Mouse (Mus musculus): ENCODE measurements around the gene Dimt1. TPM values are rescaled to one million over a fixed set of nuclear protein-coding genes. Genes with fewer than 3 reads are reported as not detected.
"Not testable (repeated sequence)": the region's sequence is repeated elsewhere in the genome, so short reads cannot be mapped to it uniquely, and the experiment has no call there.

Gene Dimt1
- polyA plus RNA-seq, 1 experiment, result 11.9 TPM

GRCm38 (mm10) chr13:106958286-106958685 is 11.4 kb downstream of the Dimt1 start:
- peaks cover 63% of the 10 kb centered on the region for H3K36me3 ChIP-seq (ENCODE audit: control insufficient read depth, insufficient read depth)

GRCm38 (mm10) chr13:106960557-106960956 is 13.6 kb downstream of the Dimt1 start:
- Histone ChIP-seq H3K4me2 (ENCODE audit: low read depth) (no peak overlapping the region), H3K4me3 (no peak overlapping the region), H3K36me3 (ENCODE audit: control insufficient read depth, insufficient read depth) (peaks cover 64% of the 10 kb centered on the region), H3K27me3 (ENCODE audit: control insufficient read depth, insufficient read depth, insufficient read length) (no peaks in the 10 kb centered on the region), H3ac (ENCODE audit: control insufficient read depth, insufficient read length) (no peak overlapping the region), H3K79me2 (ENCODE audit: control insufficient read depth, insufficient read depth) (no peaks in the 10 kb centered on the region)
- TF ChIP-seq TCF12 (IDR thresholded peaks at IDR 0.05; ENCODE audit: insufficient read depth, poor library complexity, severe bottlenecking) (no peak), TCF3 (IDR thresholded peaks at IDR 0.05; ENCODE audit: insufficient read length, low read depth) (no peak), POLR2A (IDR thresholded peaks at IDR 0.05; ENCODE audit: insufficient read length, low read depth) (no peak), POLR2AphosphoS2 (IDR thresholded peaks at IDR 0.05; ENCODE audit: insufficient read length, low read depth) (no peak), MAX (IDR thresholded peaks at IDR 0.05; ENCODE audit: low read depth) (no peak), CEBPB (IDR thresholded peaks at IDR 0.05; ENCODE audit: insufficient read depth, poor library complexity, severe bottlenecking) (no peak), USF1 (IDR thresholded peaks at IDR 0.05; ENCODE audit: low read depth) (no peak), E2F4 (IDR thresholded peaks at IDR 0.05; ENCODE audit: insufficient read depth) (no peak), REST (IDR thresholded peaks at IDR 0.05; ENCODE audit: insufficient read depth, insufficient read length) (no peak)

More at GRCm38 (mm10) chr13:106958286-106958685, 11.4 kb downstream of the Dimt1 start:
- no peak overlapping the region for H3K4me2 ChIP-seq (ENCODE audit: low read depth)
- TF ChIP-seq POLR2A (IDR thresholded peaks at IDR 0.05; ENCODE audit: insufficient read length, low read depth), result no peak
- no peaks in the 10 kb centered on the region for H3K27me3 ChIP-seq (ENCODE audit: control insufficient read depth, insufficient read depth, insufficient read length)
- no peaks in the 10 kb centered on the region for H3K79me2 ChIP-seq (ENCODE audit: control insufficient read depth, insufficient read depth)
- no peak overlapping the region for H3ac ChIP-seq (ENCODE audit: control insufficient read depth, insufficient read length)
- H3K4me3 ChIP-seq, result no peak overlapping the region

- TF ChIP-seq MYOD1 (IDR thresholded peaks at IDR 0.05; ENCODE audit: control insufficient read depth in 1 of 3, insufficient read length in 2 of 3, low read depth in 2 of 3) (no peak), E2F4 (IDR thresholded peaks at IDR 0.05; ENCODE audit: insufficient read depth) (no peak), POLR2A (IDR thresholded peaks at IDR 0.05; ENCODE audit: insufficient read length, low read depth) (no peak), TCF3 (IDR thresholded peaks at IDR 0.05; ENCODE audit: insufficient read length, low read depth) (no peak), REST (IDR thresholded peaks at IDR 0.05; ENCODE audit: insufficient read depth, insufficient read length) (no peak), MAX (IDR thresholded peaks at IDR 0.05; ENCODE audit: low read depth) (no peak), CEBPB (IDR thresholded peaks at IDR 0.05; ENCODE audit: insufficient read depth, poor library complexity, severe bottlenecking) (no peak), USF1 (IDR thresholded peaks at IDR 0.05; ENCODE audit: low read depth) (no peak), SRF (IDR thresholded peaks at IDR 0.05; ENCODE audit: control insufficient read depth, insufficient read length, low read depth) (no peak), TCF12 (IDR thresholded peaks at IDR 0.05; ENCODE audit: insufficient read depth, poor library complexity, severe bottlenecking) (no peak), POLR2AphosphoS2 (IDR thresholded peaks at IDR 0.05; ENCODE audit: insufficient read length, low read depth) (no peak), MYOG (IDR thresholded peaks at IDR 0.05; ENCODE audit: control insufficient read depth in 1 of 3, insufficient read depth in 1 of 3, insufficient read length in 2 of 3, low read depth in 2 of 3) (no peak)
- no peak overlapping the region for H3K4me2 ChIP-seq (ENCODE audit: low read depth)
- H3ac ChIP-seq (ENCODE audit: control insufficient read depth, insufficient read length), result no peak overlapping the region
- no peak overlapping the region for H3K4me3 ChIP-seq
- H3K27me3 ChIP-seq (ENCODE audit: control insufficient read depth, insufficient read depth, insufficient read length), result no peaks in the 10 kb centered on the region
- H3K79me2 ChIP-seq (ENCODE audit: control insufficient read depth, insufficient read depth), result no peaks in the 10 kb centered on the region
- H3K36me3 ChIP-seq (ENCODE audit: control insufficient read depth, insufficient read depth), result peaks cover 58% of the 10 kb centered on the region
These were observed 14.6 kb downstream of the Dimt1 start for GRCm38 (mm10) chr13:106961496-106961895.

GRCm38 (mm10) chr13:106996891-106997290 is 50.0 kb downstream of the Dimt1 start:
- Histone ChIP-seq H3ac (ENCODE audit: control insufficient read depth, insufficient read length) (no peak overlapping the region), H3K79me2 (ENCODE audit: control insufficient read depth, insufficient read depth) (peaks cover 87% of the 10 kb centered on the region), H3K4me3 (no peak overlapping the region), H3K27me3 (ENCODE audit: control insufficient read depth, insufficient read depth, insufficient read length) (no peaks in the 10 kb centered on the region), H3K4me2 (ENCODE audit: low read depth) (no peak overlapping the region), H3K36me3 (ENCODE audit: control insufficient read depth, insufficient read depth) (peaks cover 12% of the 10 kb centered on the region)
- TF ChIP-seq POLR2A (IDR thresholded peaks at IDR 0.05; ENCODE audit: insufficient read length, low read depth) (no peak), SRF (IDR thresholded peaks at IDR 0.05; ENCODE audit: control insufficient read depth, insufficient read length, low read depth) (no peak), USF1 (IDR thresholded peaks at IDR 0.05; ENCODE audit: low read depth) (no peak), TCF12 (IDR thresholded peaks at IDR 0.05; ENCODE audit: insufficient read depth, poor library complexity, severe bottlenecking) (no peak), CEBPB (IDR thresholded peaks at IDR 0.05; ENCODE audit: insufficient read depth, poor library complexity, severe bottlenecking) (no peak), TCF3 (IDR thresholded peaks at IDR 0.05; ENCODE audit: insufficient read length, low read depth) (no peak), MYOD1 (IDR thresholded peaks at IDR 0.05; ENCODE audit: control insufficient read depth in 1 of 3, insufficient read length in 2 of 3, low read depth in 2 of 3) (no peak), POLR2AphosphoS2 (IDR thresholded peaks at IDR 0.05; ENCODE audit: insufficient read length, low read depth) (no peak), REST (IDR thresholded peaks at IDR 0.05; ENCODE audit: insufficient read depth, insufficient read length) (no peak), MAX (IDR thresholded peaks at IDR 0.05; ENCODE audit: low read depth) (no peak), MYOG (IDR thresholded peaks at IDR 0.05; ENCODE audit: control insufficient read depth in 1 of 3, insufficient read depth in 1 of 3, insufficient read length in 2 of 3, low read depth in 2 of 3) (no peak), E2F4 (IDR thresholded peaks at IDR 0.05; ENCODE audit: insufficient read depth) (no peak)

- H3K36me3 ChIP-seq (ENCODE audit: control insufficient read depth, insufficient read depth); H3K27me3 ChIP-seq (ENCODE audit: control insufficient read depth, insufficient read depth, insufficient read length); H3K4me2 ChIP-seq (ENCODE audit: low read depth); H3ac ChIP-seq (ENCODE audit: control insufficient read depth, insufficient read length); H3K4me3 ChIP-seq: not testable (repeated sequence)
- peaks cover 94% of the 10 kb centered on the region for H3K79me2 ChIP-seq (ENCODE audit: control insufficient read depth, insufficient read depth)
These were observed 50.6 kb downstream of the Dimt1 start for GRCm38 (mm10) chr13:106997557-106997956.

All from myocyte (in vitro differentiated cells).